Comparison of ENCODE assay signal across 9 mouse cellular contexts in the genomic region with DNA sequence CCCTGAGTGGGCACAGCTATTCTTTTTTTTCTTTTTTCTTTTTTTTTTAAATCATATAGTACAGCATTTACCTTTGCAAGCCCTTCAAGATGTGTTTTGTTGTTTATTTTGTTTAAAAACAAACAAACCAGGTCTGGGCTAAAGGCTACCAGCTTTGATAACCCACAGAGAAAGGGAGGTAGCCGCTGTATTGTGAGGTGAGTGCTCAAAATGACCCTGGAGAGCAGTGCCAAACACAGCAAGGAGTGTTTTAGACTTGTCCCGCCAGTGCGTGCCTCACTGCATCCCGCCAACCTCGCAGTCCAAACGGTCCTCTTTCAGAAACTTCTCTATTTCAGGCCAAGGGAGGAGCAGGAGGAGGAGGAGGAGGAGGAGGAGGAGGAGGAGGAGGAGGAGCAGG.
A peak's percentile ranks its signal among the peaks of the same experiment; 100 is the strongest.
DNase-seq lines count a peak whose midpoint lies in the region; ATAC-seq and TF ChIP-seq lines count a peak whose summit lies in the region.
"Had no signal": no experiment of that assay in that cellular context is flagged by ENCODE, and none has a peak within 500 bp of the region (broad histone marks: within the 10 kb centered on the region; RNA-seq: fewer than 3 reads in every experiment).

No protein-coding gene starts in this region.

- no peak overlapping the region for H3K4me3 ChIP-seq in neural tube, embryonic 13.5 days
- H3K4me3 ChIP-seq in neural tube, embryonic 15.5 days (replicated peaks): no peak overlapping the region
- no peak overlapping the region for H3K4me3 ChIP-seq in heart, embryonic 10.5 days
- no peak overlapping the region for H3K4me3 ChIP-seq in liver, embryonic 14.5 days (ENCODE audit: insufficient read depth in 1 of 2, low read depth in 2 of 2, low read length in 2 of 2)
- H3K4me3 ChIP-seq in stomach, embryonic 16.5 days (replicated peaks; ENCODE audit: low read length): no peak overlapping the region
- no peak overlapping the region for H3K4me3 ChIP-seq in midbrain, embryonic 13.5 days (replicated peaks)

- no peaks in the 10 kb centered on the region for H3K36me3 ChIP-seq in neural tube, embryonic 13.5 days
- no peaks in the 10 kb centered on the region for H3K36me3 ChIP-seq in neural tube, embryonic 15.5 days
- no peaks in the 10 kb centered on the region for H3K36me3 ChIP-seq in heart, embryonic 10.5 days
- no peaks in the 10 kb centered on the region for H3K36me3 ChIP-seq in liver, embryonic 14.5 days (replicated peaks; ENCODE audit: control insufficient read depth, insufficient read depth, low read depth)
- no peaks in the 10 kb centered on the region for H3K36me3 ChIP-seq in stomach, embryonic 16.5 days (ENCODE audit: control insufficient read depth, insufficient read depth, low read length)
- no peaks in the 10 kb centered on the region for H3K36me3 ChIP-seq in midbrain, embryonic 13.5 days

- ATAC-seq in neural tube, embryonic 13.5 days (ENCODE audit: low read depth): no peak
- ATAC-seq in neural tube, embryonic 15.5 days (ENCODE audit: low FRiP score): no peak
- no peak for ATAC-seq in liver, embryonic 14.5 days (ENCODE audit: insufficient read depth)
- no peak for ATAC-seq in stomach, embryonic 16.5 days (ENCODE audit: insufficient read depth, low FRiP score)
- no peak for ATAC-seq in midbrain, embryonic 13.5 days
- ATAC-seq: midbrain, embryonic 16.5 days had no signal

- H3K4me1 ChIP-seq in neural tube, embryonic 13.5 days (replicated peaks): peaks cover 4% of the 10 kb centered on the region; the same call in 1 of the 2 replicates
- H3K4me1 ChIP-seq in neural tube, embryonic 15.5 days: peaks cover 3% of the 10 kb centered on the region; the same call in 1 of the 2 replicates
- peaks cover 45% of the 10 kb centered on the region for H3K4me1 ChIP-seq in heart, embryonic 10.5 days
- H3K4me1 ChIP-seq in liver, embryonic 14.5 days (replicated peaks; ENCODE audit: control insufficient read depth in 2 of 2, insufficient read depth in 2 of 2, low read length in 1 of 2): peaks cover 2 to 17% of the 10 kb centered on the region in 2 experiments; a peak in 2 of 4 replicates
- peaks cover 26% of the 10 kb centered on the region for H3K4me1 ChIP-seq in stomach, embryonic 16.5 days (ENCODE audit: control insufficient read depth, insufficient read depth, low read length)
- 0 out of 2 replicates have a peak, but pooled peaks cover 2% of the 10 kb centered on the region for H3K4me1 ChIP-seq in midbrain, embryonic 13.5 days (replicated peaks)

- H3K27me3 ChIP-seq in neural tube, embryonic 13.5 days: no peaks in the 10 kb centered on the region
- H3K27me3 ChIP-seq in neural tube, embryonic 15.5 days (replicated peaks): no peaks in the 10 kb centered on the region
- H3K27me3 ChIP-seq in heart, embryonic 10.5 days (ENCODE audit: insufficient read depth, poor library complexity, severe bottlenecking): no peaks in the 10 kb centered on the region
- no peaks in the 10 kb centered on the region for H3K27me3 ChIP-seq in liver, embryonic 14.5 days (ENCODE audit: control insufficient read depth, insufficient read depth, low read length)
- H3K27me3 ChIP-seq in stomach, embryonic 16.5 days (ENCODE audit: control insufficient read depth, insufficient read depth, low read length): no peaks in the 10 kb centered on the region
- H3K27me3 ChIP-seq in midbrain, embryonic 13.5 days: no peaks in the 10 kb centered on the region

- no peak overlapping the region for H3K4me2 ChIP-seq in neural tube, embryonic 13.5 days
- no peak overlapping the region for H3K4me2 ChIP-seq in neural tube, embryonic 15.5 days
- H3K4me2 ChIP-seq in liver, embryonic 14.5 days (ENCODE audit: low read depth): peak overlapping the region; percentile 18; the same call in 1 of the 2 replicates
- no peak overlapping the region for H3K4me2 ChIP-seq in stomach, embryonic 16.5 days (ENCODE audit: low read depth, low read length)
- H3K4me2 ChIP-seq in midbrain, embryonic 13.5 days (replicated peaks): no peak overlapping the region

- TF ChIP-seq CTCF in liver, embryonic 14.5 days (IDR thresholded peaks at IDR 0.05; ENCODE audit: low read depth): no peak

- no peak overlapping the region for H3K9ac ChIP-seq in neural tube, embryonic 13.5 days
- no peak overlapping the region for H3K9ac ChIP-seq in neural tube, embryonic 15.5 days (replicated peaks)
- H3K9ac ChIP-seq in liver, embryonic 14.5 days (replicated peaks): no peak overlapping the region
- H3K9ac ChIP-seq in stomach, embryonic 16.5 days (ENCODE audit: low read length): no peak overlapping the region
- no peak overlapping the region for H3K9ac ChIP-seq in midbrain, embryonic 13.5 days (replicated peaks)

- 74% methylated on average over 6 of the region's 6 CpGs for WGBS in neural tube, embryonic 13.5 days
- 53% methylated on average over 6 of the region's 6 CpGs for WGBS in neural tube, embryonic 15.5 days
- WGBS in heart, embryonic 10.5 days: 48% methylated on average over 6 of the region's 6 CpGs
- 9% methylated on average over 6 of the region's 6 CpGs for WGBS in liver, embryonic 14.5 days (ENCODE audit: insufficient replicate concordance)
- 48% methylated on average over 6 of the region's 6 CpGs for WGBS in stomach, embryonic 16.5 days
- 59% methylated on average over 6 of the region's 6 CpGs for WGBS in midbrain, embryonic 13.5 days

- H3K27ac ChIP-seq in neural tube, embryonic 13.5 days (replicated peaks): 0 out of 2 replicates have a peak overlapping the region, but pooled peaks have one; percentile 18
- no peak overlapping the region for H3K27ac ChIP-seq in neural tube, embryonic 15.5 days (replicated peaks)
- H3K27ac ChIP-seq in heart, embryonic 10.5 days: peak overlapping the region; percentile 73
- peak overlapping the region; percentile 44 for H3K27ac ChIP-seq in liver, embryonic 14.5 days
- H3K27ac ChIP-seq in stomach, embryonic 16.5 days (ENCODE audit: low read length): peak overlapping the region; percentile 74
- no peak overlapping the region for H3K27ac ChIP-seq in midbrain, embryonic 13.5 days

- TF ChIP-seq EP300 in liver, embryonic 14.5 days (IDR thresholded peaks at IDR 0.05; ENCODE audit: low read depth): no peak

- DNase-seq in heart, embryonic 10.5 days (ENCODE audit: low spot score): no peak
- DNase-seq in liver, embryonic 14.5 days (ENCODE audit: low read depth in 3 of 3, low spot score in 3 of 3): no peak
- DNase-seq in right cerebral cortex, postnatal 4 days: no peak
- DNase-seq in adrenal gland, postnatal 10 days: no peak

- no peaks in the 10 kb centered on the region for H3K9me3 ChIP-seq in neural tube, embryonic 13.5 days
- H3K9me3 ChIP-seq in neural tube, embryonic 15.5 days (replicated peaks): no peaks in the 10 kb centered on the region
- no peaks in the 10 kb centered on the region for H3K9me3 ChIP-seq in heart, embryonic 10.5 days
- H3K9me3 ChIP-seq in liver, embryonic 14.5 days (ENCODE audit: control insufficient read depth, low read length): no peaks in the 10 kb centered on the region
- no peaks in the 10 kb centered on the region for H3K9me3 ChIP-seq in stomach, embryonic 16.5 days (replicated peaks; ENCODE audit: control insufficient read depth, low read length)
- H3K9me3 ChIP-seq in midbrain, embryonic 13.5 days: no peaks in the 10 kb centered on the region

Comparison
In these comparisons a context has a peak if more than half of its experiments do, and no peak if none do; other contexts are left out.
1. H3K27ac ChIP-seq: peak in neural tube, embryonic 13.5 days (single experiment), heart, embryonic 10.5 days (single experiment), liver, embryonic 14.5 days (single experiment) and stomach, embryonic 16.5 days (single experiment); none in neural tube, embryonic 15.5 days (single experiment) and midbrain, embryonic 13.5 days (single experiment).